Mouse (Mus musculus): Measurements from ENCODE around the gene Slc2a12. TPM values are rescaled to one million over a fixed set of nuclear protein-coding genes. Genes with fewer than 3 reads are reported as not detected.

Slc2a12 gene
- polyA plus RNA-seq, 1 experiment from 2014 or later, result 1.4 TPM

- H3K36me3 ChIP-seq (replicated peaks), result no peaks in the 10 kb centered on the region
- H3K4me3 ChIP-seq, result no peak overlapping the region
- no peak for DNase-seq (ENCODE audit: extremely low spot score, low spot score)
- H3K27ac ChIP-seq, result no peak overlapping the region
- no peaks in the 10 kb centered on the region for H3K9me3 ChIP-seq
- WGBS, result 61% methylated on average over 4 of the region's 4 CpGs
- no peaks in the 10 kb centered on the region for H3K4me1 ChIP-seq
- no peaks in the 10 kb centered on the region for H3K27me3 ChIP-seq (ENCODE audit: poor library complexity, severe bottlenecking)
These were observed 73.7 kb downstream of the Slc2a12 start for GRCm38 (mm10) chr10:22718475-22718874.

- Histone ChIP-seq H3K27me3 (ENCODE audit: poor library complexity, severe bottlenecking) (no peaks in the 10 kb centered on the region), H3K9me3 (no peaks in the 10 kb centered on the region), H3K4me1 (no peaks in the 10 kb centered on the region), H3K4me3 (no peak overlapping the region), H3K36me3 (replicated peaks) (peaks cover 5% of the 10 kb centered on the region; the same call in 1 of the 2 replicates), H3K27ac (no peak overlapping the region)
- DNase-seq (ENCODE audit: extremely low spot score, low spot score), result no peak
- WGBS, result 86% methylated on average over 5 of the region's 5 CpGs
These were observed 76.1 kb downstream of the Slc2a12 start for GRCm38 (mm10) chr10:22720781-22721529.

GRCm38 (mm10) chr10:22725166-22725565 lies 80.4 kb downstream of the Slc2a12 start:
- Histone ChIP-seq H3K4me1 (peaks cover 18% of the 10 kb centered on the region), H3K9me3 (no peaks in the 10 kb centered on the region), H3K4me3 (no peak overlapping the region), H3K36me3 (replicated peaks) (peaks cover 5% of the 10 kb centered on the region), H3K27me3 (ENCODE audit: poor library complexity, severe bottlenecking) (no peaks in the 10 kb centered on the region), H3K27ac (no peak overlapping the region)
- DNase-seq (ENCODE audit: extremely low spot score, low spot score), result no peak
- 78% methylated on average over 4 of the region's 4 CpGs for WGBS

- H3K4me1 ChIP-seq, result peaks cover 21% of the 10 kb centered on the region
- H3K4me3 ChIP-seq, result no peak overlapping the region
- WGBS, result 89% methylated on average over 7 of the region's 7 CpGs
- H3K27me3 ChIP-seq (ENCODE audit: poor library complexity, severe bottlenecking), result no peaks in the 10 kb centered on the region
- no peak for DNase-seq (ENCODE audit: extremely low spot score, low spot score)
- H3K36me3 ChIP-seq (replicated peaks), result peaks cover 5% of the 10 kb centered on the region
- H3K9me3 ChIP-seq, result no peaks in the 10 kb centered on the region
- no peak overlapping the region for H3K27ac ChIP-seq
These were observed 81.5 kb downstream of the Slc2a12 start for GRCm38 (mm10) chr10:22726295-22726694.

GRCm38 (mm10) chr10:22728257-22728656 lies 83.4 kb downstream of the Slc2a12 start:
- peaks cover 5% of the 10 kb centered on the region for H3K36me3 ChIP-seq (replicated peaks)
- H3K4me3 ChIP-seq, result no peak overlapping the region
- no peaks in the 10 kb centered on the region for H3K27me3 ChIP-seq (ENCODE audit: poor library complexity, severe bottlenecking)
- DNase-seq (ENCODE audit: extremely low spot score, low spot score), result no peak
- WGBS, result 93% methylated on average over 1 of the region's 1 CpGs
- H3K27ac ChIP-seq, result no peak overlapping the region
- peaks cover 32% of the 10 kb centered on the region for H3K4me1 ChIP-seq
- no peaks in the 10 kb centered on the region for H3K9me3 ChIP-seq

GRCm38 (mm10) chr10:22730266-22730991 lies 85.6 kb downstream of the Slc2a12 start:
- DNase-seq (ENCODE audit: extremely low spot score, low spot score), result no peak
- Histone ChIP-seq H3K9me3 (no peaks in the 10 kb centered on the region), H3K27ac (peak overlapping the region; percentile 99), H3K4me3 (peak overlapping the region; percentile 99), H3K27me3 (ENCODE audit: poor library complexity, severe bottlenecking) (no peaks in the 10 kb centered on the region), H3K4me1 (peaks cover 32% of the 10 kb centered on the region), H3K36me3 (replicated peaks) (no peaks in the 10 kb centered on the region; the same call in 1 of the 2 replicates)
- 2% methylated on average over 39 of the region's 39 CpGs for WGBS

- Histone ChIP-seq H3K4me3 (peak overlapping the region; percentile 99), H3K4me1 (peaks cover 32% of the 10 kb centered on the region), H3K27me3 (ENCODE audit: poor library complexity, severe bottlenecking) (no peaks in the 10 kb centered on the region), H3K36me3 (replicated peaks) (no peaks in the 10 kb centered on the region; the same call in 1 of the 2 replicates), H3K27ac (peak overlapping the region; percentile 99), H3K9me3 (no peaks in the 10 kb centered on the region)
- DNase-seq (ENCODE audit: extremely low spot score, low spot score), result no peak
- under 1% methylated on average over 33 of the region's 33 CpGs for WGBS
These were observed 86.1 kb downstream of the Slc2a12 start for GRCm38 (mm10) chr10:22730992-22731271.

- H3K27me3 ChIP-seq (ENCODE audit: poor library complexity, severe bottlenecking), result no peaks in the 10 kb centered on the region
- peak within 1 kb of the TSS; percentile 99 for H3K27ac ChIP-seq
- no peaks in the 10 kb centered on the region for H3K9me3 ChIP-seq
- H3K4me3 ChIP-seq, result peak within 1 kb of the TSS; percentile 99
- H3K4me1 ChIP-seq, result peaks cover 30% of the 10 kb centered on the region
- H3K36me3 ChIP-seq (replicated peaks), result no peaks in the 10 kb centered on the region; the same call in 1 of the 2 replicates
- DNase-seq (ENCODE audit: extremely low spot score, low spot score), result peak; percentile 93
- under 1% methylated on average over 77 of the region's 77 CpGs for WGBS
These were observed 86.7 kb downstream of the Slc2a12 start, which contains the start of gene Tbpl1 for GRCm38 (mm10) chr10:22731272-22732093. TSS of gene Tbpl1 (minus strand) at chr10:22731938.

- 69% methylated on average over 10 of the region's 10 CpGs for WGBS
These were observed 87.4 kb downstream of the Slc2a12 start for GRCm38 (mm10) chr10:22732181-22732580.

GRCm38 (mm10) chr10:22745922-22746321 lies 101.1 kb downstream of the Slc2a12 start:
- Histone ChIP-seq H3K4me3 (no peak overlapping the region), H3K4me1 (peaks cover 4% of the 10 kb centered on the region; the same call in 1 of the 2 replicates), H3K36me3 (replicated peaks) (no peaks in the 10 kb centered on the region), H3K27me3 (ENCODE audit: poor library complexity, severe bottlenecking) (no peaks in the 10 kb centered on the region), H3K9me3 (no peaks in the 10 kb centered on the region), H3K27ac (no peak overlapping the region)
- DNase-seq (ENCODE audit: extremely low spot score, low spot score), result no peak
- 82% methylated on average over 7 of the region's 7 CpGs for WGBS

More at GRCm38 (mm10) chr10:22732181-22732580, 87.4 kb downstream of the Slc2a12 start:
- no peaks in the 10 kb centered on the region for H3K9me3 ChIP-seq
- H3K27ac ChIP-seq, result peak overlapping the region; percentile 99
- no peaks in the 10 kb centered on the region for H3K27me3 ChIP-seq (ENCODE audit: poor library complexity, severe bottlenecking)
- no peaks in the 10 kb centered on the region; the same call in 1 of the 2 replicates for H3K36me3 ChIP-seq (replicated peaks)
- peak overlapping the region; percentile 99 for H3K4me3 ChIP-seq
- no peak for DNase-seq (ENCODE audit: extremely low spot score, low spot score)
- peaks cover 28% of the 10 kb centered on the region for H3K4me1 ChIP-seq

GRCm38 (mm10) chr10:22746334-22747322 lies 101.8 kb downstream of the Slc2a12 start:
- DNase-seq (ENCODE audit: extremely low spot score, low spot score), result no peak

More at GRCm38 (mm10) chr10:22746334-22747322, 101.8 kb downstream of the Slc2a12 start:
- no peaks in the 10 kb centered on the region for H3K36me3 ChIP-seq (replicated peaks)
- no peak overlapping the region for H3K4me3 ChIP-seq
- peaks cover 4% of the 10 kb centered on the region; the same call in 1 of the 2 replicates for H3K4me1 ChIP-seq
- WGBS, result 81% methylated on average over 13 of the region's 13 CpGs
- H3K9me3 ChIP-seq, result no peaks in the 10 kb centered on the region
- no peaks in the 10 kb centered on the region for H3K27me3 ChIP-seq (ENCODE audit: poor library complexity, severe bottlenecking)
- H3K27ac ChIP-seq, result no peak overlapping the region

Measured in forebrain, embryonic 10.5 days (tissue).